Mouse (Mus musculus) bone marrow macrophage, adult 2 months (primary cell): ENCODE results near the gene A930009A15Rik.

Source experiments
- CTCF ChIP-seq: IDR thresholded peaks from 2 replicates; pipeline ENCODE4 v1.5.1; 2012; ENCODE audit warnings: low read depth, mild to moderate bottlenecking, low read length, moderate library complexity
- POLR2A ChIP-seq: IDR thresholded peaks from 2 replicates; pipeline ENCODE4 v1.6.1; 2012; ENCODE audit warnings: mild to moderate bottlenecking, low read depth, low read length, borderline replicate concordance

GRCm38 (mm10) chr10:115581971-115582370, 12.2 kb downstream of the A930009A15Rik start:
- no peak for TF ChIP-seq POLR2A
- no peak for TF ChIP-seq CTCF
